Mouse (Mus musculus): ENCODE results near the gene Fundc1. TPM values are rescaled to one million over a fixed set of nuclear protein-coding genes. Genes with fewer than 3 reads are reported as not detected.

Gene Fundc1
- polyA plus RNA-seq, 1 experiment from 2014 or later, result 62.9 TPM

DNA sequence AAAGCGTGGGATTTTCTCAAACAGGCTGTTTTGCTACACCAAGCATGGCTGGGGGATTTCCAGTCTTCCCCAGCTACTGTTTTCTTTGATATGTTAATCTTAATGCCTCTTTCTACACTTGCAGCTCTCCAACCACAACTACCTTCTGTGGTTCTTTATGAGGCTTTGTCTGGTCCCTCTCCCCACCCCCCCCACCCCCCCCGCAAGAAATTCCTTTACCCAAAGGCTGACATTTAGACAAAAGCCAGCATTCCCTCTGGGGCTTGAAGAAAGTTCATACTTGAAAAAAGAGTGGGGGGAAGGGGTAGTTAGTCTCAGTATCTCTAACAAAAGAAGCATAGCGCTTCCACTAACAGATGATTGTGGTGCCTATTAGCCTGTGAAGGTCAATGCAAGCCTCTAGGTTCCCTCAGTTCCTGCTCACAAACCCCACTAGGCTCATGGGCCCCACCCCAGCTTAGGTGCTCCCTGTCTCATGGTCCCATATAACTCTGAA lies 50.9 kb downstream of the Fundc1 start:
- DNase-seq (ENCODE audit: low spot score) (no peak), ATAC-seq (ENCODE audit: insufficient number of reproducible peaks, low FRiP score, low TSS enrichment, low read depth) (no peak)
- H3K9me3 ChIP-seq (ENCODE audit: control insufficient read depth, low read length), result no peaks in the 10 kb centered on the region
- H3K9ac ChIP-seq (ENCODE audit: low read length), result no peak overlapping the region
- no peaks in the 10 kb centered on the region for H3K4me1 ChIP-seq (ENCODE audit: control insufficient read depth, insufficient read depth, low read length)
- H3K27ac ChIP-seq (replicated peaks; ENCODE audit: low read depth, low read length), result no peak overlapping the region
- H3K4me3 ChIP-seq (ENCODE audit: low read depth, low read length), result no peak overlapping the region
- no peak overlapping the region for H3K4me2 ChIP-seq (ENCODE audit: low read depth, severe bottlenecking)
- no peaks in the 10 kb centered on the region for H3K27me3 ChIP-seq (ENCODE audit: control insufficient read depth, insufficient read depth, low read length)
- WGBS, result 18% methylated on average over 3 of the region's 3 CpGs
- H3K36me3 ChIP-seq (ENCODE audit: control insufficient read depth, insufficient read depth, low read length), result no peaks in the 10 kb centered on the region

DNA sequence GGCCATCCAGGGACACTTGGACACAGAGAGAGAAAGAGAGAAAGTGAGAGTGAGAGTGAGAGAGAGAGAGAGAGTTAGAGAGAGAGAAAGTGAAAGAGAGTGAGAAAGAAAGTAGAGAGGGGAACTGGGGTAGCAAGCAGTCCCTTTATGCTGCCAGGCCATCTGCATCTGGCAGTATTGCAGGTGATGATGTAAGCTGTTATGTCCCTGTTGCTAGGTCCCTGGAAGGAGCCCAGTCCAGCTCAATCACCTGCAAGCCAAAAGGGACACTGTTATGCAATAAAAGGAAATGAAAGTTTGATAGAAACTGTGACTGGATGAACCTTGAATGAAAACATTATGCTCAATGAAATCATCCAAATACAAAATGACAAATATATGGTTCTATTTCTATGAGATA lies 52.0 kb downstream of the Fundc1 start:
- ATAC-seq (ENCODE audit: insufficient number of reproducible peaks, low FRiP score, low TSS enrichment, low read depth), result no peak
- no peaks in the 10 kb centered on the region for H3K9me3 ChIP-seq (ENCODE audit: control insufficient read depth, low read length)
- H3K27me3 ChIP-seq (ENCODE audit: control insufficient read depth, insufficient read depth, low read length), result no peaks in the 10 kb centered on the region

DNA sequence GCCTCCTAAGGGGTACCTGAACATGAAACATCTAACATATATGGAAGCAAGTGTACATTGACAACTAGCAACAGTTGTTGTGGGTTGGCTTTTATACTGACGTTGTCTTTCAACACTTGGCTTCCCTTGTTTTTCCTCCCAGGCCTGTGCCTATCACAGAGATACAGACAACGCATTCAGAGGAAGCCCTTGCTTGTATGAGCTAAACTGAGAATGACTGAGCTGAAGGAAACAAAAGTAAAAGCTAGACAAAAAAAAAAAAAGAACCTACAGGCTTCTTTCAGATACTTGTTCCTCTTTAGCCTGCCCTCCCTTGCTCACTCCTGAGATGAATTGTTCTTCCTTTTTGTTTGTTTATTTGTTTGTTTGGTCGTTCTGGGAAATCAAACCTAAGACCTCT lies 58.1 kb downstream of the Fundc1 start:
- no peak overlapping the region for H3K9ac ChIP-seq (ENCODE audit: low read length)
- 67% methylated on average over 3 of the region's 3 CpGs for WGBS
- no peak overlapping the region for H3K27ac ChIP-seq (replicated peaks; ENCODE audit: low read depth, low read length)
- H3K9me3 ChIP-seq (ENCODE audit: control insufficient read depth, low read length), result no peaks in the 10 kb centered on the region
- ATAC-seq (ENCODE audit: insufficient number of reproducible peaks, low FRiP score, low TSS enrichment, low read depth), result no peak
- H3K4me3 ChIP-seq (ENCODE audit: low read depth, low read length), result no peak overlapping the region
- H3K4me1 ChIP-seq (ENCODE audit: control insufficient read depth, insufficient read depth, low read length), result no peaks in the 10 kb centered on the region
- H3K36me3 ChIP-seq (ENCODE audit: control insufficient read depth, insufficient read depth, low read length), result no peaks in the 10 kb centered on the region
- no peak overlapping the region for H3K4me2 ChIP-seq (ENCODE audit: low read depth, severe bottlenecking)
- no peaks in the 10 kb centered on the region for H3K27me3 ChIP-seq (ENCODE audit: control insufficient read depth, insufficient read depth, low read length)
- DNase-seq (ENCODE audit: low spot score), result no peak

More for the DNA sequence above, 52.0 kb downstream of the Fundc1 start:
- no peak for DNase-seq (ENCODE audit: low spot score)
- no peak overlapping the region for H3K4me3 ChIP-seq (ENCODE audit: low read depth, low read length)
- no peaks in the 10 kb centered on the region for H3K36me3 ChIP-seq (ENCODE audit: control insufficient read depth, insufficient read depth, low read length)
- no peak overlapping the region for H3K27ac ChIP-seq (replicated peaks; ENCODE audit: low read depth, low read length)
- no peaks in the 10 kb centered on the region for H3K4me1 ChIP-seq (ENCODE audit: control insufficient read depth, insufficient read depth, low read length)
- H3K4me2 ChIP-seq (ENCODE audit: low read depth, severe bottlenecking), result no peak overlapping the region
- H3K9ac ChIP-seq (ENCODE audit: low read length), result no peak overlapping the region

DNA sequence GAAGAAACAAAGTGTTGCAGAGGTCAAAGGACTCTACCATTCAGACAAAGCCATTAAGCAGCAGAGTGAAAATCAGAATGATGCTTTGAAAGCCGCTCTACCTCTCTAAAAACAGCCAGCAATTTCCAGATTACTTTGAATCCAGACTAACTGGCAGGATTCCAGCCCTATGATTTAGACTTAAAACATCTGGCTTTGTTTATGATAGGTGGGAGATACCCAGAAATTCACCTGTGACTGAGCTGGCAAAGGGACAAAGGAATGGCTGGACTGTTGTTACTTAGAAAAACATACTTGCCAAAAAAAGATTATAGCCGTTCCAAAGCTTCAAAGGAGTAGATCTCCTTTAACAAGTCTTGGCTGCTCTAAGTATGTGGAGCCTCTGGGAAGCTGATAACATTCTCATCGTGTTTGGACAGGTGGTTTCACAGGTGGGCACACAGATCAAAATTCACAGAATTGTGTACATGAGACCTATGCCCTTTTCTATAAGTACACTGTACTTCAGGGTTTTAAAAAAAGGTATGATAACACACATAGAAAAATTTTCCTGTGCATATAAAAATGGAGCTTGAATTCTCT lies 60.0 kb downstream of the Fundc1 start:
- no peak for DNase-seq (ENCODE audit: low spot score)
- Histone ChIP-seq H3K4me3 (ENCODE audit: low read depth, low read length) (no peak overlapping the region), H3K4me2 (ENCODE audit: low read depth, severe bottlenecking) (no peak overlapping the region), H3K27me3 (ENCODE audit: control insufficient read depth, insufficient read depth, low read length) (no peaks in the 10 kb centered on the region), H3K9ac (ENCODE audit: low read length) (no peak overlapping the region), H3K36me3 (ENCODE audit: control insufficient read depth, insufficient read depth, low read length) (no peaks in the 10 kb centered on the region), H3K4me1 (ENCODE audit: control insufficient read depth, insufficient read depth, low read length) (no peaks in the 10 kb centered on the region), H3K27ac (replicated peaks; ENCODE audit: low read depth, low read length) (no peak overlapping the region), H3K9me3 (ENCODE audit: control insufficient read depth, low read length) (no peaks in the 10 kb centered on the region)
- WGBS, result 69% methylated on average over 3 of the region's 3 CpGs
- ATAC-seq (ENCODE audit: insufficient number of reproducible peaks, low FRiP score, low TSS enrichment, low read depth), result no peak
